Comparison of ENCODE assay signal across 25 mouse cellular contexts in genomic region chr3:24163992-24164391, GRCm38 (mm10).
A peak's percentile ranks its signal among the peaks of the same experiment; 100 is the strongest.
DNase-seq lines count a peak whose midpoint lies in the region; ATAC-seq and TF ChIP-seq lines count a peak whose summit lies in the region.
"Had no signal": no experiment of that assay in that cellular context is flagged by ENCODE, and none has a peak within 500 bp of the region (broad histone marks: within the 10 kb centered on the region; RNA-seq: fewer than 3 reads in every experiment).

No protein-coding gene starts in this region.

- no peaks in the 10 kb centered on the region for H3K27me3 ChIP-seq in hindbrain, postnatal 0 days (ENCODE audit: insufficient read depth, low read length)
- H3K27me3 ChIP-seq in hindbrain, embryonic 10.5 days (ENCODE audit: insufficient read depth, poor library complexity, severe bottlenecking), result no peaks in the 10 kb centered on the region
- H3K27me3 ChIP-seq in heart, embryonic 10.5 days (ENCODE audit: insufficient read depth, poor library complexity, severe bottlenecking), result no peaks in the 10 kb centered on the region
- H3K27me3 ChIP-seq: embryonic facial prominence, embryonic 13.5 days; heart, embryonic 13.5 days; hindbrain, embryonic 13.5 days had no signal

- no peak for ATAC-seq in hindbrain, postnatal 0 days
- ATAC-seq: activated CD4-positive, CD25-positive, alpha-beta regulatory T cell, adult 4 months; CD4-positive, CD25-positive, alpha-beta regulatory T cell, adult 4 months; forebrain, embryonic 16.5 days; hindbrain, embryonic 16.5 days; inflammation-experienced regulatory T-cells, adult 6 months; intestine, embryonic 16.5 days had no signal

- H3K4me2 ChIP-seq in hindbrain, postnatal 0 days (ENCODE audit: low read depth, low read length), result no peak overlapping the region
- H3K4me2 ChIP-seq: embryonic facial prominence, embryonic 13.5 days; heart, embryonic 13.5 days; hindbrain, embryonic 13.5 days had no signal

- peak; percentile 31 for DNase-seq in hindbrain, postnatal 0 days (ENCODE audit: low spot score)
- DNase-seq in hindbrain, embryonic 10.5 days (ENCODE audit: low spot score), result no peak
- peak; percentile 38 for DNase-seq in Muller cell, postnatal 12 days (ENCODE audit: inconsistent ontology term)
- DNase-seq in brain, embryonic 14.5 days (ENCODE audit: low read depth), result peak; percentile 55
- DNase-seq in retina, embryonic 14.5 days (ENCODE audit: low spot score), result peak; percentile 9
- no peak for DNase-seq in thymus, postnatal 10 days (ENCODE audit: low spot score in 2 of 2)
- DNase-seq in heart, embryonic 10.5 days (ENCODE audit: low spot score), result no peak
- DNase-seq: adrenal gland, adult 8-10 months; adrenal gland, postnatal 25 days; cerebellum, adult 18-20 months; cerebellum, adult 9-11 months; cerebellum, postnatal 25 days; gastrocnemius, postnatal 14 days; heart, adult 18-20 months; heart, postnatal 14 days; kidney, adult 18-20 months had no signal

- H3K27ac ChIP-seq in hindbrain, postnatal 0 days, result no peak overlapping the region
- H3K27ac ChIP-seq in hindbrain, embryonic 10.5 days, result no peak overlapping the region
- H3K27ac ChIP-seq in heart, embryonic 10.5 days, result no peak overlapping the region
- H3K27ac ChIP-seq: embryonic facial prominence, embryonic 13.5 days; heart, embryonic 13.5 days; hindbrain, embryonic 13.5 days had no signal

- no peak overlapping the region for H3K9ac ChIP-seq in hindbrain, postnatal 0 days (replicated peaks; ENCODE audit: low read length)
- H3K9ac ChIP-seq: embryonic facial prominence, embryonic 13.5 days; heart, embryonic 13.5 days; hindbrain, embryonic 13.5 days had no signal

- no peak for TF ChIP-seq CTCF in hindbrain, postnatal 0 days (IDR thresholded peaks at IDR 0.05; ENCODE audit: low read depth)
- TF ChIP-seq CTCF in brain, embryonic 14.5 days (IDR thresholded peaks at IDR 0.05; ENCODE audit: borderline replicate concordance, extremely low read depth, insufficient read depth, insufficient read length), result no peak

- no peak overlapping the region for H3K4me3 ChIP-seq in hindbrain, postnatal 0 days (ENCODE audit: low read length)
- no peak overlapping the region for H3K4me3 ChIP-seq in hindbrain, embryonic 10.5 days
- no peak overlapping the region for H3K4me3 ChIP-seq in heart, embryonic 10.5 days
- H3K4me3 ChIP-seq: embryonic facial prominence, embryonic 13.5 days; heart, embryonic 13.5 days; hindbrain, embryonic 13.5 days had no signal

- no peaks in the 10 kb centered on the region for H3K36me3 ChIP-seq in hindbrain, postnatal 0 days (ENCODE audit: insufficient read depth, low read length)
- H3K36me3 ChIP-seq in hindbrain, embryonic 10.5 days, result no peaks in the 10 kb centered on the region
- no peaks in the 10 kb centered on the region for H3K36me3 ChIP-seq in heart, embryonic 10.5 days
- H3K36me3 ChIP-seq: embryonic facial prominence, embryonic 13.5 days; heart, embryonic 13.5 days; hindbrain, embryonic 13.5 days had no signal

- TF ChIP-seq POLR2A in brain, embryonic 14.5 days (IDR thresholded peaks at IDR 0.05; ENCODE audit: borderline replicate concordance, extremely low read depth, insufficient read depth, insufficient read length, poor library complexity, severe bottlenecking), result no peak

- no peaks in the 10 kb centered on the region for H3K4me1 ChIP-seq in hindbrain, postnatal 0 days (ENCODE audit: insufficient read depth, low read length)
- no peaks in the 10 kb centered on the region for H3K4me1 ChIP-seq in hindbrain, embryonic 10.5 days (replicated peaks)
- no peaks in the 10 kb centered on the region for H3K4me1 ChIP-seq in heart, embryonic 10.5 days
- H3K4me1 ChIP-seq: embryonic facial prominence, embryonic 13.5 days; heart, embryonic 13.5 days; hindbrain, embryonic 13.5 days had no signal

- no peaks in the 10 kb centered on the region for H3K9me3 ChIP-seq in hindbrain, postnatal 0 days (ENCODE audit: low read length)
- no peaks in the 10 kb centered on the region for H3K9me3 ChIP-seq in hindbrain, embryonic 10.5 days
- H3K9me3 ChIP-seq in heart, embryonic 10.5 days, result no peaks in the 10 kb centered on the region
- H3K9me3 ChIP-seq: embryonic facial prominence, embryonic 13.5 days; heart, embryonic 13.5 days; hindbrain, embryonic 13.5 days had no signal

Comparison
In these comparisons a context has a peak if more than half of its experiments do, and no peak if none do; other contexts are left out.
1. DNase-seq: peak in hindbrain, postnatal 0 days (single experiment), Muller cell, postnatal 12 days (single experiment), brain, embryonic 14.5 days (single experiment) and retina, embryonic 14.5 days (single experiment); none in hindbrain, embryonic 10.5 days (single experiment), thymus, postnatal 10 days (0 of 2) and heart, embryonic 10.5 days (single experiment).